Mouse (Mus musculus): ENCODE results near the gene Cbfa2t2. TPM values are rescaled to one million over a fixed set of nuclear protein-coding genes. Genes with fewer than 3 reads are reported as not detected.

Gene Cbfa2t2
- polyA plus RNA-seq, 1 experiment from 2014 or later = 10.3 TPM

DNA sequence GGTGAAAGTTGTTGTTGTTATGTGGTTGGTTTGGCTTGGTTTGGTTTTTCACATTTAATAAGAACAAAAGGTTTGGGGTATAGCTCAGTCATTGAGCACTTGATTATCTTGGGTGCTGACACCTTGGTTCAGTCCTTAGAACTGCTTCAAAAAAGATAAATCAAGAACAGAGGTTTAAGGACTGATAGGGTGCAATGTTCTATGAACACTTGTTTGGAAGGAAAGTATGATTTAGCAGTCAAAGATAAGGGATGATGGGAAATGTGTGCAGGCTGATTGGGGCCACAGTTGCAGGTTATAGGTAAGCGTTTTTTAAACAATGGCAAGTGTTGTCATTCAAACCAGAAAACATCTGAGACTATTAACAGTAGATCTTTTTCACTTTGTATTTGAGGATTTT lies 17.8 kb downstream of the Cbfa2t2 start:
- no peaks in the 10 kb centered on the region for H3K36me3 ChIP-seq (ENCODE audit: control insufficient read depth, insufficient read depth, low read length)
- no peaks in the 10 kb centered on the region for H3K9me3 ChIP-seq (ENCODE audit: control insufficient read depth, low read length)
- H3K27me3 ChIP-seq (ENCODE audit: control insufficient read depth, insufficient read depth, low read length) = no peaks in the 10 kb centered on the region
- DNase-seq (ENCODE audit: low spot score) (no peak), ATAC-seq (ENCODE audit: low FRiP score, low TSS enrichment) (no peak)
- H3K4me3 ChIP-seq (ENCODE audit: low read depth, low read length) = no peak overlapping the region
- no peaks in the 10 kb centered on the region for H3K4me1 ChIP-seq (replicated peaks; ENCODE audit: control insufficient read depth, insufficient read depth)
- H3K9ac ChIP-seq (ENCODE audit: low read length) = no peak overlapping the region
- TF ChIP-seq EP300 (optimal IDR thresholded peaks at IDR 0.05) = no peak
- H3K27ac ChIP-seq (replicated peaks) = no peak overlapping the region
- H3K4me2 ChIP-seq (replicated peaks; ENCODE audit: low read depth) = no peak overlapping the region
- WGBS = 53% methylated on average over 1 of the region's 1 CpGs

GRCm38 (mm10) chr2:154454605-154455004 lies 18.3 kb downstream of the Cbfa2t2 start:
- DNase-seq (ENCODE audit: low spot score) (no peak), ATAC-seq (ENCODE audit: low FRiP score, low TSS enrichment) (no peak)
- 65% methylated on average over 3 of the region's 3 CpGs for WGBS
- 0 out of 2 replicates have a peak overlapping the region, but pooled peaks have one; percentile 4 for H3K27ac ChIP-seq (replicated peaks)
- no peak overlapping the region for H3K9ac ChIP-seq (ENCODE audit: low read length)
- no peaks in the 10 kb centered on the region for H3K27me3 ChIP-seq (ENCODE audit: control insufficient read depth, insufficient read depth, low read length)
- H3K36me3 ChIP-seq (ENCODE audit: control insufficient read depth, insufficient read depth, low read length) = no peaks in the 10 kb centered on the region
- H3K4me3 ChIP-seq (ENCODE audit: low read depth, low read length) = no peak overlapping the region
- no peaks in the 10 kb centered on the region for H3K4me1 ChIP-seq (replicated peaks; ENCODE audit: control insufficient read depth, insufficient read depth)
- no peak for TF ChIP-seq CTCF (IDR thresholded peaks at IDR 0.05; ENCODE audit: low read depth)
- no peak for TF ChIP-seq EP300 (optimal IDR thresholded peaks at IDR 0.05)
- H3K9me3 ChIP-seq (ENCODE audit: control insufficient read depth, low read length) = no peaks in the 10 kb centered on the region
- H3K4me2 ChIP-seq (replicated peaks; ENCODE audit: low read depth) = no peak overlapping the region

DNA sequence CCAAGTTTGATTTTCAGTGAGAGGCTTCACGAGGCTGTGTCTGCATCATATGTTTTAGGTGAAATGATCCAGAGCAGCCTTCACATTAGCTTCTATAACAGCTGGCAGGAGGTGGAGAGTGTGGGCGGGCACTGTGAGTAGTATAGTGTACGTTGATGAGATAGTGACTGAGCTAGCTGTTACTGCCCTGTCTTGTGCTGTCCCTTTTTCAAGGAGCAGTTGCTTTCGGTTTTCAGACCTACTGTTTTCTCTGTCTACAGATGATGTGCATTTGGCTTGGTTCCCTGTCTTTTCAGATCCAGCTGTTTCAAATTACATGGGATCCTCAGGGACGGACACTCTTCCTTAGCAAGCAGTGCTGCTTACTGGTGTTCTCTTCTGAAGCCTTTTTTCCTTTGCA lies 19.5 kb downstream of the Cbfa2t2 start:
- Histone ChIP-seq H3K36me3 (ENCODE audit: control insufficient read depth, insufficient read depth, low read length) (no peaks in the 10 kb centered on the region), H3K4me2 (replicated peaks; ENCODE audit: low read depth) (peak overlapping the region; percentile 33; the same call in 1 of the 2 replicates), H3K4me3 (ENCODE audit: low read depth, low read length) (no peak overlapping the region), H3K27ac (replicated peaks) (peak overlapping the region; percentile 35), H3K9ac (ENCODE audit: low read length) (no peak overlapping the region), H3K4me1 (replicated peaks; ENCODE audit: control insufficient read depth, insufficient read depth) (no peaks in the 10 kb centered on the region), H3K9me3 (ENCODE audit: control insufficient read depth, low read length) (no peaks in the 10 kb centered on the region), H3K27me3 (ENCODE audit: control insufficient read depth, insufficient read depth, low read length) (no peaks in the 10 kb centered on the region)
- WGBS = 30% methylated on average over 5 of the region's 5 CpGs
- TF ChIP-seq EP300 (optimal IDR thresholded peaks at IDR 0.05) (no peak), CTCF (IDR thresholded peaks at IDR 0.05; ENCODE audit: low read depth) (no peak)
- ATAC-seq (ENCODE audit: low FRiP score, low TSS enrichment) = 0 out of 2 replicates have a peak, but pooled peaks have one; percentile 8
- no peak for DNase-seq (ENCODE audit: low spot score)

- no peak for ATAC-seq (ENCODE audit: low FRiP score, low TSS enrichment)
Measured at GRCm38 (mm10) chr2:154456621-154457020, 20.3 kb downstream of the Cbfa2t2 start.

DNA sequence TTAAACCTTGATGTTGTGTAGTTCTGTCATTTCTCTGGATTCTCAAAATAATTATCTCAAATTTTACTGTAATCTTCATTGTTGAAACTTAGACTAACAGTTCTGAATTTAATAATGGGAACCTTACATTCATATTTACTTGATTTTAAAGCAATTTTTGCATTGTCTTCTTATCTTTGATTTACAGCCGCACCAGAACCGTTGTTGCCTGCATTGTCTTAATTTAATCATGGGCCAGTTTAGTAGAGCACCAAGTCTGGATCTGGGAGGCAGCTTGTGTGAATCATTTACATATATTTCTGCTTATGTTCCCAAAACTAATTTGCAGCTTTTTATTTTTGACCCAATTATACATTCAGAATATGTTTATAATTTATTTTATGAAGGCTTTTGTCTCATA lies 23.0 kb downstream of the Cbfa2t2 start:
- Histone ChIP-seq H3K36me3 (ENCODE audit: control insufficient read depth, insufficient read depth, low read length) (no peaks in the 10 kb centered on the region), H3K4me2 (replicated peaks; ENCODE audit: low read depth) (no peak overlapping the region)

More at GRCm38 (mm10) chr2:154456621-154457020, 20.3 kb downstream of the Cbfa2t2 start:
- Histone ChIP-seq H3K36me3 (ENCODE audit: control insufficient read depth, insufficient read depth, low read length) (no peaks in the 10 kb centered on the region), H3K27me3 (ENCODE audit: control insufficient read depth, insufficient read depth, low read length) (no peaks in the 10 kb centered on the region), H3K9me3 (ENCODE audit: control insufficient read depth, low read length) (no peaks in the 10 kb centered on the region), H3K4me2 (replicated peaks; ENCODE audit: low read depth) (no peak overlapping the region), H3K27ac (replicated peaks) (no peak overlapping the region), H3K9ac (ENCODE audit: low read length) (no peak overlapping the region), H3K4me3 (ENCODE audit: low read depth, low read length) (no peak overlapping the region), H3K4me1 (replicated peaks; ENCODE audit: control insufficient read depth, insufficient read depth) (no peaks in the 10 kb centered on the region)
- no peak for DNase-seq (ENCODE audit: low spot score)
- TF ChIP-seq EP300 (optimal IDR thresholded peaks at IDR 0.05) (no peak), CTCF (IDR thresholded peaks at IDR 0.05; ENCODE audit: low read depth) (no peak)

DNA sequence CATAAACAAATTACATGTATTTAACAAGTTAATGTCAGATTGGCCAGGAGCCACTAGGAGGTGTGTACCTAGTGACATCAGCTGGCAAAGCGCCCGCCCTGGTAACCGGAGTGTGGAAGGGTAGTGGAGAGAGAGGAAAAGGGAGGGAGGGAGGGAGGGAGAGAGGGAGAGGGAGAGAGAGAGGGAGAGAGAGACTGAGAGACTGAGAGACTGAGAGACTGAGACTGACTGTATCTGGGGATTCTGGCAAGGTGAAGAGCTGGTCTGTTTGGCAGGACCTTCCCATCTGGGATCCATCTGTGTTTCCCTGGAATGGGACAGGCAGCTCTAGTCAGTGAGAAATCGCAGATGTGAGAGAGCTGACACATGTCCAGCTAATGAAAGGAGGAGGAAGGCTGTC lies 23.6 kb downstream of the Cbfa2t2 start:
- TF ChIP-seq EP300 (optimal IDR thresholded peaks at IDR 0.05) = no peak
- TF ChIP-seq CTCF (IDR thresholded peaks at IDR 0.05; ENCODE audit: low read depth) = no peak
- no peak overlapping the region for H3K9ac ChIP-seq (ENCODE audit: low read length)
- H3K36me3 ChIP-seq (ENCODE audit: control insufficient read depth, insufficient read depth, low read length) = no peaks in the 10 kb centered on the region
- H3K4me2 ChIP-seq (replicated peaks; ENCODE audit: low read depth) = no peak overlapping the region
- H3K9me3 ChIP-seq (ENCODE audit: control insufficient read depth, low read length) = no peaks in the 10 kb centered on the region
- DNase-seq (ENCODE audit: low spot score) = peak; percentile 83
- no peaks in the 10 kb centered on the region for H3K4me1 ChIP-seq (replicated peaks; ENCODE audit: control insufficient read depth, insufficient read depth)
- no peaks in the 10 kb centered on the region for H3K27me3 ChIP-seq (ENCODE audit: control insufficient read depth, insufficient read depth, low read length)
- H3K4me3 ChIP-seq (ENCODE audit: low read depth, low read length) = no peak overlapping the region
- ATAC-seq (ENCODE audit: low FRiP score, low TSS enrichment) = 0 out of 2 replicates have a peak, but pooled peaks have one; percentile 45
- 13% methylated on average over 4 of the region's 4 CpGs for WGBS
- H3K27ac ChIP-seq (replicated peaks) = no peak overlapping the region

More for the DNA sequence above, 23.0 kb downstream of the Cbfa2t2 start:
- ATAC-seq (ENCODE audit: low FRiP score, low TSS enrichment) = no peak
- Histone ChIP-seq H3K4me1 (replicated peaks; ENCODE audit: control insufficient read depth, insufficient read depth) (no peaks in the 10 kb centered on the region), H3K27ac (replicated peaks) (no peak overlapping the region), H3K9ac (ENCODE audit: low read length) (no peak overlapping the region), H3K4me3 (ENCODE audit: low read depth, low read length) (no peak overlapping the region), H3K9me3 (ENCODE audit: control insufficient read depth, low read length) (no peaks in the 10 kb centered on the region), H3K27me3 (ENCODE audit: control insufficient read depth, insufficient read depth, low read length) (no peaks in the 10 kb centered on the region)
- no peak for TF ChIP-seq EP300 (optimal IDR thresholded peaks at IDR 0.05)
- TF ChIP-seq CTCF (IDR thresholded peaks at IDR 0.05; ENCODE audit: low read depth) = no peak
- WGBS = 55% methylated on average over 2 of the region's 2 CpGs
- DNase-seq (ENCODE audit: low spot score) = no peak

All from stomach, postnatal 0 days (tissue).